Mouse (Mus musculus): ENCODE results near the gene Ptpn13.

DNA sequence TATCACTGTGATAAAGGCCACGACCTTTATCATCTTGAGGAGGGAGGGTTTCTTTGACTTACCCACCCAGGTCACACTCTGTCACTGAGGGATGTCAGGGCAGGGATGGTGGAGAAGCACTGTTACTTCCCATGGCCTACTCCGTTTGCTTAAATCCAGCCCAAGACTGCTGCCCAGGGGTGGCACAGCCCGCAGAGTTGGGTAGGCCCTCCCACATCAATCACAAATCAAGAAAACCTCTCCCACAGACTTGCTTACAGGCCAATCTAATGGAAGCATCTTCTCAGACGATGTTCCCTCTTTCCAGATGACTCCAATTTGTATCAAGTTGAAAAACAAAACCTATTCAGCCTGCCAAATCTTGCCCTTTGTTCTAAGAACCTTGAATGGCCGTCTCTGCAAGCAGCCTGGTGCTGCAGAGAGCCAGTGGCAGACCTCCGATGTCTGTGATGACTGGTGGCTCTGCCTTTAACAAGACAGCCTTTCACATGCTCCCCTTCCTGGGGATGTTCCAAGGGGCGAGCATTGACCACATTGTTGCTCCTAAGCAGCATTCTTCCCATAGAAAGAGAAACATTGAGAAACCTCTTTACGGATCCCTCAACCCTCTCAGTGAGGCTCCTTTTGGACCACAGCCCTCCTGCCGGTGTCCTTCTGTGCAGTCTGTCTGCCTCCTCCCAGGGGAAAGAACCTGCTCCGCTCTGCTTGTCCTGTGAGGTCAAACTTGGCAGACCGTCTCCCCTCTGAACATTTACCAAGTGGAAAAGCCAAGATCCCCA lies 178.3 kb downstream of the Ptpn13 start:
- TF ChIP-seq CTCF (IDR thresholded peaks at IDR 0.05; ENCODE audit: low read depth, low read length): no peak
- TF ChIP-seq POLR2A (IDR thresholded peaks at IDR 0.05; ENCODE audit: borderline replicate concordance, low read depth, low read length): no peak

All from bone marrow macrophage, adult 2 months (primary cell).